ENCODE assay signal across 15 mouse cellular contexts in the genomic region with DNA sequence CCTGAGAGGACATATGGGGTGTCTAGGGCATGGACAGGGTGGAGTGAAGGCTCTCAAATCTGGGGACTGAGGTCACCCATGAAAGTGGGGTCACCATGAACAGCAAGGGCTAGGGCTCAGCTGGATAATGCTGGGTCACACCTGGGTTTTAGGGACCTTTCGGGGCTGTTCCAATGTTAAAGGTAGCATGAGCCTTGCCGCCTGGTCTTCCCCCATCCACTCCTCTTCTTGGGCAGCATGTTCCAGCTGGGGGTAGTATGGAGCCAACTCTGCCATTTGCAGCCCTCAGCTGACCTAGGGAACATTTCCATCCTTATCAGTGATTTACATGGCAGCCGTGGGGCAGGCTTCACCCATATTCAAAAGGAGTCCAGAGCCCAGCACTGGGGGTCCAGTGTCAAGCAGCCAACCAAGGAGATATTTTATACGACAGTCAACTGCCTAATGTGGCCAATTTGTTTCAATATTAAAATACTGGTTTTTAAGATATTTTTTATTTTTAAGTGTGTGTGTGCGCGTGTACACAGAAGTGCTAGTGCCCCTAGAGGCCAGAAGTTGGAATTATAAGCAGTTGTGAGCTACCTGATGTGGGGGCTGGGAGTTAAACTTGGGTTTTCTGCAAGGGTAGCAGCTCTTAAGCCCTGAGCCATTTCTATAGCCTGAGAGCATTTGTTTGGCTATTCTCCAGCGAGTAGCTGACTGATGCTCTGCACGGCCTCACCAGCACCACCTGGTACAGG. TPM values are rescaled to one million over a fixed set of nuclear protein-coding genes. Genes with fewer than 3 reads are reported as not detected.
DNase-seq lines count a peak whose midpoint lies in the region; ATAC-seq lines count a peak whose summit lies in the region.
"Had no signal": no experiment of that assay in that cellular context is flagged by ENCODE, and none has a peak within 500 bp of the region (broad histone marks: within the 10 kb centered on the region; RNA-seq: fewer than 3 reads in every experiment).

No protein-coding gene starts in this region.

- H3K27ac ChIP-seq in heart, embryonic 10.5 days = peak overlapping the region; percentile 3; the same call in 1 of the 2 replicates
- peak overlapping the region; percentile 87 for H3K27ac ChIP-seq in liver, embryonic 11.5 days (ENCODE audit: low read depth, low read length)
- H3K27ac ChIP-seq: heart, embryonic 13.5 days had no signal

- no peak overlapping the region for H3K4me2 ChIP-seq in liver, embryonic 11.5 days
- H3K4me2 ChIP-seq: heart, embryonic 13.5 days had no signal

- H3K4me1 ChIP-seq in heart, embryonic 10.5 days = peaks cover 38% of the 10 kb centered on the region
- H3K4me1 ChIP-seq in liver, embryonic 11.5 days (replicated peaks; ENCODE audit: control insufficient read depth, insufficient read depth, low read length) = peaks cover 59% of the 10 kb centered on the region

- no peaks in the 10 kb centered on the region for H3K36me3 ChIP-seq in heart, embryonic 10.5 days
- H3K36me3 ChIP-seq in liver, embryonic 11.5 days (ENCODE audit: control insufficient read depth, insufficient read depth, low read length) = peaks cover 8% of the 10 kb centered on the region; the same call in 1 of the 2 replicates
- H3K36me3 ChIP-seq: heart, embryonic 13.5 days had no signal

- 62% methylated on average over 8 of the region's 8 CpGs for WGBS in heart, embryonic 10.5 days
- WGBS in liver, embryonic 11.5 days = 58% methylated on average over 8 of the region's 8 CpGs

- peak overlapping the region; percentile 8; the same call in 1 of the 2 replicates for H3K9ac ChIP-seq in liver, embryonic 11.5 days (ENCODE audit: low read depth, low read length)
- H3K9ac ChIP-seq: heart, embryonic 13.5 days had no signal

- H3K27me3 ChIP-seq in heart, embryonic 10.5 days (ENCODE audit: insufficient read depth, poor library complexity, severe bottlenecking) = no peaks in the 10 kb centered on the region
- H3K27me3 ChIP-seq in liver, embryonic 11.5 days (replicated peaks; ENCODE audit: control insufficient read depth, insufficient read depth, low read length) = no peaks in the 10 kb centered on the region
- H3K27me3 ChIP-seq: heart, embryonic 13.5 days had no signal

- intact Hi-C loops in heart, postnatal 25 days (cut with DNase I) = no loop called here

- H3K4me3 ChIP-seq in heart, embryonic 10.5 days = no peak overlapping the region
- no peak overlapping the region for H3K4me3 ChIP-seq in liver, embryonic 11.5 days (ENCODE audit: low read depth, low read length)
- H3K4me3 ChIP-seq: heart, embryonic 13.5 days had no signal

- peak; percentile 2; the same call in 1 of the 2 replicates for ATAC-seq in liver, embryonic 11.5 days (replicated peaks; ENCODE audit: low FRiP score)
- ATAC-seq: Patski had no signal

- DNase-seq in heart, embryonic 10.5 days (ENCODE audit: low spot score) = no peak
- no peak for DNase-seq in heart, postnatal 25 days (ENCODE audit: low spot score)
- peak; percentile 27 for DNase-seq in 3T3-L1 (ENCODE audit: low read depth, low spot score)
- peak; percentile 36 for DNase-seq in MEL-GATA-1-ER (ENCODE audit: extremely low read depth, low read depth)
- DNase-seq in liver, embryonic 11.5 days (ENCODE audit: low spot score) = no peak
- DNase-seq in retina, embryonic 14.5 days (ENCODE audit: low spot score) = no peak
- DNase-seq in adrenal gland, postnatal 14 days = no peak
- no peak for DNase-seq in right cerebral cortex, postnatal 25 days
- DNase-seq: kidney, adult 8-10 months; lung, postnatal 10 days had no signal

- no peaks in the 10 kb centered on the region for H3K9me3 ChIP-seq in heart, embryonic 10.5 days
- H3K9me3 ChIP-seq in liver, embryonic 11.5 days (ENCODE audit: control insufficient read depth, low read length) = no peaks in the 10 kb centered on the region
- H3K9me3 ChIP-seq: heart, embryonic 13.5 days had no signal

RNA-seq across cellular contexts. Expression of gene Gfi1b, which starts 15.0 kb away (rescaled TPM):
- polyA plus RNA-seq in heart, embryonic 10.5 days (2016; fragmentation: Nextera tagmentation; extraction: Ambion mirVana) = 11.0 and 12.2 TPM in 2 replicates
- total RNA-seq in heart, postnatal 25 days (2021) = not detected
- 143 and 151 TPM in 2 replicates for polyA plus RNA-seq in liver, embryonic 11.5 days (2014; fragmentation: Nextera tagmentation; extraction: Ambion mirVana)
- total RNA-seq in adrenal gland, postnatal 14 days (2021) = 2.1 TPM in 1 of 2 replicates, not detected in the other
- total RNA-seq: left cerebral cortex, adult 18-20 months had no signal
- polyA plus RNA-seq: frontal cortex, adult 2 months; Patski had no signal

RNA-seq across cellular contexts. Expression of gene Gtf3c5, which starts 23.2 kb away (rescaled TPM):
- 37.0 and 45.2 TPM in 2 replicates for polyA plus RNA-seq in heart, embryonic 10.5 days (2016; fragmentation: Nextera tagmentation; extraction: Ambion mirVana)
- total RNA-seq in heart, postnatal 25 days (2021) = 10 to 100 TPM; 11.5 to 11.6 TPM
- 30.8 and 32.9 TPM in 2 replicates for polyA plus RNA-seq in liver, embryonic 11.5 days (2014; fragmentation: Nextera tagmentation; extraction: Ambion mirVana)
- total RNA-seq in adrenal gland, postnatal 14 days (2021) = 18.7 and 18.9 TPM in 2 replicates

RNA-seq across cellular contexts. Expression of gene Tsc1, which starts 34.3 kb away (rescaled TPM):
- 17.8 and 23.8 TPM in 2 replicates for polyA plus RNA-seq in heart, embryonic 10.5 days (2016; fragmentation: Nextera tagmentation; extraction: Ambion mirVana)
- 10 to 100 TPM; 23.5 to 24.7 TPM for total RNA-seq in heart, postnatal 25 days (2021)
- 20.7 and 21.3 TPM in 2 replicates for polyA plus RNA-seq in liver, embryonic 11.5 days (2014; fragmentation: Nextera tagmentation; extraction: Ambion mirVana)
- 16.5 and 19.3 TPM in 2 replicates for total RNA-seq in adrenal gland, postnatal 14 days (2021)

RNA-seq across cellular contexts. Expression of gene Cel, which starts 43.6 kb away (rescaled TPM):
- polyA plus RNA-seq in heart, embryonic 10.5 days (2016; fragmentation: Nextera tagmentation; extraction: Ambion mirVana) = not detected in 2 replicates
- total RNA-seq in heart, postnatal 25 days (2021) = not detected
- not detected in 2 replicates for polyA plus RNA-seq in liver, embryonic 11.5 days (2014; fragmentation: Nextera tagmentation; extraction: Ambion mirVana)
- total RNA-seq in adrenal gland, postnatal 14 days (2021) = 0.15 TPM in 1 of 2 replicates, not detected in the other
- total RNA-seq: left cerebral cortex, adult 18-20 months had no signal
- polyA plus RNA-seq: heart, embryonic 13.5 days; Patski; stomach, embryonic 14.5 days had no signal

Comparison
In these comparisons a context has a peak if more than half of its experiments do, and no peak if none do; other contexts are left out.
1. DNase-seq: peak in 3T3-L1 (single experiment) and MEL-GATA-1-ER (single experiment); none in heart, embryonic 10.5 days (single experiment), heart, postnatal 25 days (single experiment), liver, embryonic 11.5 days (single experiment), retina, embryonic 14.5 days (single experiment), adrenal gland, postnatal 14 days (single experiment) and right cerebral cortex, postnatal 25 days (single experiment).